ENCODE assay signal across 19 mouse cellular contexts in the genomic region with DNA sequence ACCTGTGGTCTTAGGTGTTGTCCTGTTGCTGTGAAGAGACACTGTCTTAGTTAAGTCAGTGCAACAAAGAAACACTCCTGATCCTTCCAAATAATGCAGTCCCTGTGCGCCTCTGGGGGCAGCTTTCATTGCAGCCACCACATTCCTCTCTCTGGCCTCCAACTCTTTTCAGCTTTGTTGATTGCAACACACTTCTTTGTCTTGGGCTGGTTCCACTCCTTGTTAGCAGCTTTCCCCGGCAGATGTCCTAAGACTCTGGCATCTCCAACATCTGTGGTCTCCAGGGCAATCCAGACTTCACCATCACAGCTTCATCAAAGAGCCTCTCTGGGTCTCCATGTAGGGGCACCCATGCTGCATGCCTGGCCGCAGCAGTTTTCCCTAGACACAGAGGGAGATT. TPM values are rescaled to one million over a fixed set of nuclear protein-coding genes. Genes with fewer than 3 reads are reported as not detected.
DNase-seq lines count a peak whose midpoint lies in the region.
"Had no signal": no experiment of that assay in that cellular context is flagged by ENCODE, and none has a peak within 500 bp of the region (broad histone marks: within the 10 kb centered on the region; RNA-seq: fewer than 3 reads in every experiment).

No protein-coding gene starts in this region.

- intact Hi-C loops in heart, postnatal 10 days (cut with DNase I): loop anchor here (5.0 kb wide), 1 partner anchor 529 kb away; a partner anchor contains a TSS

- DNase-seq in adrenal gland, postnatal 14 days: peak; percentile 16
- no peak for DNase-seq in adrenal gland, adult 18-20 months (ENCODE audit: low spot score in 2 of 2)
- DNase-seq in heart, adult 9 months (ENCODE audit: low spot score in 2 of 2): peak; percentile 21 to 24
- no peak for DNase-seq in heart, postnatal 10 days
- DNase-seq in 3T3-L1 (ENCODE audit: low read depth, low spot score) (peak; percentile 74), adipocyte (ENCODE audit: low spot score) (peak; percentile 80)
- no peak for DNase-seq in thymus, postnatal 14 days
- no peak for DNase-seq in thymus, adult 18-20 months
- DNase-seq: cerebellum, adult 2 months; cerebellum, postnatal 36 days; kidney, postnatal 36 days; layer of hippocampus, adult 9-11 months; left cerebral cortex, postnatal 4 days; liver; midbrain, embryonic 14.5 days; right cerebral cortex, postnatal 14 days; thymus, adult 2 months had no signal

RNA-seq across cellular contexts. Expression of a gene that starts 10.5 kb away (rescaled TPM):
- 472 and 553 TPM in 2 replicates for total RNA-seq in adrenal gland, postnatal 14 days (2021)
- 100 to 1,000 TPM; 366 to 427 TPM for total RNA-seq in adrenal gland, adult 18-20 months (2021)
- total RNA-seq in heart, postnatal 10 days (2021): 100 to 1,000 TPM; 236 to 256 TPM

RNA-seq across cellular contexts. Expression of a gene that starts 28.1 kb away (rescaled TPM):
- not detected in 2 replicates for total RNA-seq in adrenal gland, postnatal 14 days (2021)
- total RNA-seq in adrenal gland, adult 18-20 months (2021): not detected
- total RNA-seq in heart, postnatal 10 days (2021): under 1 TPM; 0.35 to 0.41 TPM
- total RNA-seq: megakaryocyte, adult 5-6 weeks; neutrophil, adult 5-6 weeks had no signal

Comparison
In these comparisons a context has a peak if more than half of its experiments do, and no peak if none do; other contexts are left out.
1. DNase-seq: peak in adrenal gland, postnatal 14 days (single experiment), heart, adult 9 months (2 of 2), 3T3-L1 (single experiment) and adipocyte (single experiment); none in adrenal gland, adult 18-20 months (0 of 2), heart, postnatal 10 days (0 of 2), thymus, postnatal 14 days (single experiment) and thymus, adult 18-20 months (0 of 2).